Mouse (Mus musculus) olfactory bulb, adult 2 months (tissue): ENCODE data around the gene Ndufaf8.

Experiments used
- CTCF ChIP-seq: fragments of 200-500 bp; IDR thresholded peaks from 2 replicates; pipeline ENCODE4 v1.5.1; 2012; ENCODE audit warnings: low read depth, mild to moderate bottlenecking, low read length, moderate library complexity; ENCODE audit not compliant: insufficient read depth
- POLR2A ChIP-seq: fragments of 200-500 bp; IDR thresholded peaks from 2 replicates; pipeline ENCODE4 v1.6.1; 2012; ENCODE audit warnings: mild to moderate bottlenecking, low read depth, low read length, moderate library complexity; ENCODE audit not compliant: insufficient read depth

GRCm38 (mm10) chr11:120117626-120118025 is 18.9 kb downstream of the Ndufaf8 start:
- TF ChIP-seq POLR2A (no peak), CTCF (no peak)
